Mouse (Mus musculus): ENCODE measurements around the gene Gm2244. TPM values are rescaled to one million over a fixed set of nuclear protein-coding genes. Genes with fewer than 3 reads are reported as not detected.
"Not testable (repeated sequence)": the region's sequence is repeated elsewhere in the genome, so short reads cannot be mapped to it uniquely, and the experiment has no call there.

Gene Gm2244
- not detected in 2 replicates for polyA plus RNA-seq (2015; fragmentation: Nextera tagmentation; extraction: Ambion mirVana)

- H3K9me3 ChIP-seq; H3K9ac ChIP-seq; H3K36me3 ChIP-seq; H3K4me2 ChIP-seq; H3K4me3 ChIP-seq; H3K4me1 ChIP-seq; H3K27ac ChIP-seq; ATAC-seq (ENCODE audit: insufficient number of reproducible peaks, insufficient read depth, low FRiP score, low TSS enrichment, low read depth); H3K27me3 ChIP-seq: not testable (repeated sequence)
- WGBS, result 95% methylated on average over 1 of the region's 3 CpGs
Measured at GRCm38 (mm10) chr14:19549863-19550262, at the start of gene Gm2244. TSS of gene Gm2244 (minus strand) at chr14:19549963.

- H3K9me3 ChIP-seq; ATAC-seq (ENCODE audit: insufficient number of reproducible peaks, insufficient read depth, low FRiP score, low TSS enrichment, low read depth); H3K27ac ChIP-seq; H3K27me3 ChIP-seq; H3K4me1 ChIP-seq; H3K36me3 ChIP-seq: not testable (repeated sequence)
- WGBS, result under 1% methylated on average over 25 of the region's 62 CpGs
- Histone ChIP-seq H3K9ac (peak within 1 kb of the TSS; percentile 64), H3K4me2 (peak within 1 kb of the TSS; percentile 57), H3K4me3 (peak within 1 kb of the TSS; percentile 47)
Measured at GRCm38 (mm10) chr14:19584804-19585667, 35.3 kb upstream of the Gm2244 start, which contains the start of gene Gm2237. TSS of gene Gm2237 (minus strand) at chr14:19585135.

Other genes with a start within 250 kb of the Gm2244 start
- 0.91 TPM in 1 of 2 replicates, not detected in the other for gene Gm21738, start 131.0 kb downstream of the Gm2244 start, polyA plus RNA-seq (2015; fragmentation: Nextera tagmentation; extraction: Ambion mirVana)
- gene Gm2237, start 35.2 kb upstream of the Gm2244 start, polyA plus RNA-seq (2015; fragmentation: Nextera tagmentation; extraction: Ambion mirVana), result 2.7 and 3.1 TPM in 2 replicates
- gene Gm5458, start 52.6 kb upstream of the Gm2244 start, polyA plus RNA-seq (2015; fragmentation: Nextera tagmentation; extraction: Ambion mirVana), result not detected in 2 replicates
- 56.4 and 64.8 TPM in 2 replicates for gene Nid2, start 201.3 kb upstream of the Gm2244 start, polyA plus RNA-seq (2015; fragmentation: Nextera tagmentation; extraction: Ambion mirVana)